Mouse (Mus musculus): ENCODE measurements at regions not wholly inside any gene's neighbourhood (a gene's known extent, or its start where the extent isn't known, plus 50 kb on each side); places are given as distances from the start of the nearest gene placed in this dataset.

DNA sequence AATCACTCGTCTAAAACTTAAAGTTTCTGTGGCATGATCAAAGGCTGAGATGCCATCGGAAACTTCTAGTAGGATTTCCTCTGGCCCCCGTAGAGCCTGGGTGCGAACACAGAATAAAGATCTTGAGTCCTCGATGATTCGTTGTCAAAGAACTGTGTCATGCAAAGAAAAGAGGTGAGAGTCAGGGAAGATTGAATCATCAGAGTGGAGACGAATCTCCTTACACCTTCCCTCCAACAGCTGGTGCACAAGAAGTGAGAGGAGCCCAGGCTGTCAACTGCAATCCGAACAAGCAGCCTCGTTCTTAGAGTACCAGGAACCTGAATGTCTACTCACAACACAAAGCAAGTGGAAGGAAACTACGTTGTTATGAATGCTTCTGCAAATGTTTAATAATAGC is 52.7 kb upstream of the Atp2b1 start:
- Histone ChIP-seq H3K9me3 (replicated peaks; ENCODE audit: low read length) (no peaks in the 10 kb centered on the region), H3K9ac (ENCODE audit: low read depth, low read length) (no peak overlapping the region), H3K4me3 (replicated peaks; ENCODE audit: low read depth, low read length) (no peak overlapping the region), H3K27me3 (ENCODE audit: insufficient read depth, low read length) (no peaks in the 10 kb centered on the region), H3K36me3 (ENCODE audit: insufficient read depth, low read length) (no peaks in the 10 kb centered on the region), H3K27ac (no peak overlapping the region), H3K4me2 (ENCODE audit: low read length) (no peak overlapping the region), H3K4me1 (replicated peaks; ENCODE audit: insufficient read depth, low read length) (no peaks in the 10 kb centered on the region)
- no peak for ATAC-seq (replicated peaks; ENCODE audit: low FRiP score, low read depth)
- TF ChIP-seq CTCF (IDR thresholded peaks at IDR 0.05; ENCODE audit: low read depth), result no peak
- no peak for DNase-seq (ENCODE audit: low spot score)
- 83% methylated on average over 10 of the region's 10 CpGs for WGBS

GRCm38 (mm10) chr10:98862712-98863111 is 51.5 kb upstream of the Atp2b1 start:
- no peak for ATAC-seq (replicated peaks; ENCODE audit: low FRiP score, low read depth)
- no peak for TF ChIP-seq CTCF (IDR thresholded peaks at IDR 0.05; ENCODE audit: low read depth)
- H3K4me2 ChIP-seq (ENCODE audit: low read length), result no peak overlapping the region

GRCm38 (mm10) chr10:98864384-98864783 is 49.8 kb upstream of the Atp2b1 start:
- ATAC-seq (replicated peaks; ENCODE audit: low FRiP score, low read depth) (peak; percentile 52; the same call in 1 of the 2 replicates), DNase-seq (ENCODE audit: low spot score) (no peak)
- H3K27ac ChIP-seq, result peak overlapping the region; percentile 80
- WGBS, result 85% methylated on average over 5 of the region's 5 CpGs
- TF ChIP-seq CTCF (IDR thresholded peaks at IDR 0.05; ENCODE audit: low read depth), result no peak
- no peak overlapping the region for H3K9ac ChIP-seq (ENCODE audit: low read depth, low read length)
- H3K36me3 ChIP-seq (ENCODE audit: insufficient read depth, low read length), result no peaks in the 10 kb centered on the region
- H3K4me1 ChIP-seq (replicated peaks; ENCODE audit: insufficient read depth, low read length), result no peaks in the 10 kb centered on the region
- no peak overlapping the region for H3K4me3 ChIP-seq (replicated peaks; ENCODE audit: low read depth, low read length)
- H3K9me3 ChIP-seq (replicated peaks; ENCODE audit: low read length), result no peaks in the 10 kb centered on the region
- H3K27me3 ChIP-seq (ENCODE audit: insufficient read depth, low read length), result no peaks in the 10 kb centered on the region
- H3K4me2 ChIP-seq (ENCODE audit: low read length), result no peak overlapping the region

More at GRCm38 (mm10) chr10:98862712-98863111, 51.5 kb upstream of the Atp2b1 start:
- no peak overlapping the region for H3K4me3 ChIP-seq (replicated peaks; ENCODE audit: low read depth, low read length)
- no peak for DNase-seq (ENCODE audit: low spot score)
- WGBS, result 61% methylated on average over 4 of the region's 4 CpGs
- no peak overlapping the region for H3K27ac ChIP-seq
- H3K9ac ChIP-seq (ENCODE audit: low read depth, low read length), result no peak overlapping the region
- H3K27me3 ChIP-seq (ENCODE audit: insufficient read depth, low read length), result no peaks in the 10 kb centered on the region
- H3K9me3 ChIP-seq (replicated peaks; ENCODE audit: low read length), result no peaks in the 10 kb centered on the region
- H3K4me1 ChIP-seq (replicated peaks; ENCODE audit: insufficient read depth, low read length), result no peaks in the 10 kb centered on the region
- H3K36me3 ChIP-seq (ENCODE audit: insufficient read depth, low read length), result no peaks in the 10 kb centered on the region
